Mouse (Mus musculus) E14TG2a.4 (cell line): ENCODE data around the gene Lrrc4b.

Experiments used
- CTCF ChIP-seq: conservative IDR thresholded peaks from 2 replicates; pipeline ENCODE4 v1.5.1; 2014; ENCODE audit warnings: low read length
- POU5F1 ChIP-seq: IDR thresholded peaks from 2 replicates; pipeline ENCODE4 v1.6.1; 2014; ENCODE audit warnings: low read length, borderline replicate concordance

DNA sequence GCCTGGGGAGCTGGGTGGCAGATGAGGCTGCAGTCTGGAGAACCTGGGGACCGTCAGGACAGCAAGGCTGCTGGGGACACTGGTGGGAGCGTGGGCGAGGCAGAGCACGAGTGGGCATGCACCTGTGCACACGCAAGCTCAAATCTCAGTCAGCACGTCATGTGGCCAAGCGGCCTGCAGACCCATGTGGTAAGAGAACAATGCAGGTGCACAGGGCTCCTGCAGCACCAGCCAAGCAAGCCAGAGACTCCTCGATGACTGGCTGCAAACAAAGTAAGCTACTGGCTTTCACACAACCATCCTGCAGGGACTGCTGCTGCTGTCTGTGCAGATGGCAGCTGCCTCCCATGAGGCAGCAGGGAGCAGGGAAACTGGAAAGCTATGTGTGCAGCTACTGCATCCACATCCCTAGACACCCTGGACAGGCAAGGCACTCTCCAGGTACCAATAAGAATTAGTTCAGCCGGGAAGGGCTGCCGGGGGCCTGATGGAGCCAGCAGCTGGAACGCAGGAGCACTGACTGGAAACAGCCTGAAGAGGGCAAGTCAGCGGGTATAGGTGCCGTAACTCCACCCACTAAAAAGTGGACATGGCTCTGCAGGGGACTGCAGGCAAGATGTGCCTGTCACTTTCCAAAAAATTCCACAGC lies 58.2 kb downstream of the Lrrc4b start:
- TF ChIP-seq CTCF (no peak), POU5F1 (no peak)
